Comparison of ENCODE assay signal across 12 mouse cellular contexts in the genomic region with DNA sequence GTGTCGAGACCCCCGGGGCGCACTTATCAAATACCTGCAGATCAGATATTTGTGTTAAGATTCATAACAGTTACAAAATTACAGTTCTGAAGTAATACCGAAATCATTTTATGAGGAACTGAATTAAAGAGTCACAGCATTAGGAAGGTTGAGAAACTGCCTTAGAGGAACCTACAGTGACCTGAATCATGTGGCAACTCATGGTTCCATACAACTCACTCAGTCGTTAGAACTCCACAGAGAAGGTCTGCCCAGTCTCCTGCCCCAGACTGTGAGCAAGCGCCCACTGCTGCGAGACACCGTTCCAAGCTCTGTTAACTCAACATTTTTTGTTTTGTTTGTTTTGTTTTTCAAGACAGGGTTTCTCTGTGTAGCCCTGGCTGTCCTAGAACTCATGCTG. TPM values are rescaled to one million over a fixed set of nuclear protein-coding genes. Genes with fewer than 3 reads are reported as not detected.
A peak's percentile ranks its signal among the peaks of the same experiment; 100 is the strongest.
DNase-seq lines count a peak whose midpoint lies in the region; ATAC-seq and TF ChIP-seq lines count a peak whose summit lies in the region.
"Had no signal": no experiment of that assay in that cellular context is flagged by ENCODE, and none has a peak within 500 bp of the region (broad histone marks: within the 10 kb centered on the region; RNA-seq: fewer than 3 reads in every experiment).

No protein-coding gene starts in this region.

- peaks cover 46% of the 10 kb centered on the region for H3K36me3 ChIP-seq in liver, postnatal 0 days (replicated peaks; ENCODE audit: insufficient read depth, low read length)

- 72% methylated on average over 8 of the region's 8 CpGs for WGBS in liver, postnatal 0 days (ENCODE audit: insufficient replicate concordance)

- no peak for TF ChIP-seq EP300 in liver, postnatal 0 days (IDR thresholded peaks at IDR 0.05; ENCODE audit: low read depth)

- H3K27me3 ChIP-seq in liver, postnatal 0 days (ENCODE audit: insufficient read depth, low read length): no peaks in the 10 kb centered on the region

- H3K9ac ChIP-seq in liver, postnatal 0 days (replicated peaks): no peak overlapping the region

- peak overlapping the region; percentile 29; the same call in 1 of the 2 replicates for H3K4me3 ChIP-seq in layer of hippocampus, adult 2 months
- peak overlapping the region; percentile 96 for H3K4me3 ChIP-seq in bone marrow macrophage, adult 2 months (ENCODE audit: insufficient read depth, low read length)
- no peak overlapping the region for H3K4me3 ChIP-seq in liver, postnatal 0 days (ENCODE audit: low read depth, low read length)

- H3K27ac ChIP-seq in layer of hippocampus, adult 2 months: no peak overlapping the region
- peak overlapping the region; percentile 62 for H3K27ac ChIP-seq in bone marrow macrophage, adult 2 months (ENCODE audit: insufficient read depth, low read depth, low read length)
- H3K27ac ChIP-seq in liver, postnatal 0 days (ENCODE audit: low read depth): peak overlapping the region; percentile 98

- H3K4me2 ChIP-seq in liver, postnatal 0 days (ENCODE audit: low read depth, low read length): peak overlapping the region; percentile 81

- no peaks in the 10 kb centered on the region for H3K9me3 ChIP-seq in liver, postnatal 0 days (ENCODE audit: low read length)

- ATAC-seq in liver, postnatal 0 days: no peak

- no peak for DNase-seq in layer of hippocampus, adult 2 months (ENCODE audit: low spot score in 2 of 2)
- no peak for DNase-seq in layer of hippocampus, adult 11-12 months (ENCODE audit: low spot score)
- DNase-seq in A20 (ENCODE audit: low read depth, low spot score): peak; percentile 33
- DNase-seq in liver, postnatal 0 days: no peak
- no peak for DNase-seq in thymus, postnatal 25 days
- no peak for DNase-seq in cerebellum, adult 11 months
- DNase-seq: cerebellum, adult 2 months; kidney, postnatal 14 days; layer of hippocampus, postnatal 36 days; right cerebral cortex, postnatal 4 days; thymus, postnatal 14 days had no signal

- no peak for TF ChIP-seq CTCF in layer of hippocampus, adult 2 months (conservative IDR thresholded peaks at IDR 0.05)
- no peak for TF ChIP-seq CTCF in bone marrow macrophage, adult 2 months (IDR thresholded peaks at IDR 0.05; ENCODE audit: low read depth, low read length)
- no peak for TF ChIP-seq CTCF in liver, postnatal 0 days (IDR thresholded peaks at IDR 0.05; ENCODE audit: low read depth)

- TF ChIP-seq POLR2A in bone marrow macrophage, adult 2 months (IDR thresholded peaks at IDR 0.05; ENCODE audit: borderline replicate concordance, low read depth, low read length): no peak

- H3K4me1 ChIP-seq in bone marrow macrophage, adult 2 months (ENCODE audit: control insufficient read depth, insufficient read depth, low read length): peaks cover 20% of the 10 kb centered on the region
- peaks cover 24% of the 10 kb centered on the region for H3K4me1 ChIP-seq in liver, postnatal 0 days (ENCODE audit: insufficient read depth)

RNA-seq across cellular contexts. Expression of gene Tor1a, which starts 2.1 kb away (rescaled TPM):
- total RNA-seq in layer of hippocampus, adult 2 months (2021): 10 to 100 TPM; 52.4 to 56.7 TPM
- 45.2 and 53.7 TPM in 2 replicates for polyA plus RNA-seq in bone marrow macrophage, adult 2 months (2012; ENCODE audit: insufficient read depth, insufficient read length, missing spikeins)
- polyA plus RNA-seq in liver, postnatal 0 days (2015; fragmentation: Nextera tagmentation; extraction: Ambion mirVana): 82.9 and 95.5 TPM in 2 replicates

RNA-seq across cellular contexts. Expression of gene Tor1b, which starts 12.9 kb away (rescaled TPM):
- 10 to 100 TPM; 36.7 to 40.0 TPM for total RNA-seq in layer of hippocampus, adult 2 months (2021)
- polyA plus RNA-seq in bone marrow macrophage, adult 2 months (2012; ENCODE audit: insufficient read depth, insufficient read length, missing spikeins): 26.9 and 28.3 TPM in 2 replicates
- polyA plus RNA-seq in liver, postnatal 0 days (2015; fragmentation: Nextera tagmentation; extraction: Ambion mirVana): 29.2 and 31.1 TPM in 2 replicates

RNA-seq across cellular contexts. Expression of gene BC005624, which starts 16.4 kb away (rescaled TPM):
- 10 to 100 TPM; 66.8 to 68.5 TPM for total RNA-seq in layer of hippocampus, adult 2 months (2021)
- 90.8 and 96.9 TPM in 2 replicates for polyA plus RNA-seq in bone marrow macrophage, adult 2 months (2012; ENCODE audit: insufficient read depth, insufficient read length, missing spikeins)
- 18.9 and 19.6 TPM in 2 replicates for polyA plus RNA-seq in liver, postnatal 0 days (2015; fragmentation: Nextera tagmentation; extraction: Ambion mirVana)

RNA-seq across cellular contexts. Expression of gene Usp20, which starts 16.5 kb away (rescaled TPM):
- 10 to 100 TPM; 83.9 to 87.1 TPM for total RNA-seq in layer of hippocampus, adult 2 months (2021)
- polyA plus RNA-seq in bone marrow macrophage, adult 2 months (2012; ENCODE audit: insufficient read depth, insufficient read length, missing spikeins): 7.1 and 9.7 TPM in 2 replicates
- 2.7 and 3.5 TPM in 2 replicates for polyA plus RNA-seq in liver, postnatal 0 days (2015; fragmentation: Nextera tagmentation; extraction: Ambion mirVana)

RNA-seq across cellular contexts. Expression of gene Ptges, which starts 36.0 kb away (rescaled TPM):
- 1 to 10 TPM; 4.2 to 4.5 TPM for total RNA-seq in layer of hippocampus, adult 2 months (2021)
- polyA plus RNA-seq in bone marrow macrophage, adult 2 months (2012; ENCODE audit: insufficient read depth, insufficient read length, missing spikeins): 0.80 and 2.7 TPM in 2 replicates
- 1.4 and 1.7 TPM in 2 replicates for polyA plus RNA-seq in liver, postnatal 0 days (2015; fragmentation: Nextera tagmentation; extraction: Ambion mirVana)
